Mouse (Mus musculus) testis, adult 2 months (tissue): ENCODE results near the gene Cpa4. TPM values are rescaled to one million over a fixed set of nuclear protein-coding genes. Genes with fewer than 3 reads are reported as not detected.

Experiments used
- H3K27ac ChIP-seq: fragments of 200-500 bp; 2 replicates; pipeline ENCODE4 v1.5.1; 2012; ENCODE audit warnings: low read depth, low read length; ENCODE audit not compliant: control insufficient read depth, insufficient read depth
- H3K27me3 ChIP-seq: fragments of 200-500 bp; 2 replicates; pipeline ENCODE4 v1.6.1; 2012; ENCODE audit warnings: mild to moderate bottlenecking, low read length, moderate library complexity; ENCODE audit not compliant: control insufficient read depth, insufficient read depth
- H3K36me3 ChIP-seq: fragments of 200-500 bp; 2 replicates; pipeline ENCODE4 v1.6.1; 2012; ENCODE audit warnings: mild to moderate bottlenecking, low read length; ENCODE audit not compliant: control insufficient read depth, insufficient read depth
- H3K4me1 ChIP-seq: fragments of 200-500 bp; 2 replicates; pipeline ENCODE4 v1.6.1; 2012; ENCODE audit warnings: low read length; ENCODE audit not compliant: control insufficient read depth, insufficient read depth
- H3K4me3 ChIP-seq: fragments of 200-500 bp; 2 replicates; pipeline ENCODE4 v1.5.1; 2012; ENCODE audit warnings: low read depth, mild to moderate bottlenecking, low read length, moderate library complexity, mixed read lengths; ENCODE audit not compliant: control insufficient read depth
- CTCF ChIP-seq: fragments of 200-500 bp; IDR thresholded peaks from 2 replicates; pipeline ENCODE4 v1.5.1; 2012; ENCODE audit warnings: low read depth, mild to moderate bottlenecking, inconsistent platforms, low read length, moderate library complexity; ENCODE audit not compliant: control insufficient read depth, insufficient read depth, insufficient replicate concordance
- POLR2A ChIP-seq: fragments of 200-500 bp; IDR thresholded peaks from 2 replicates; pipeline ENCODE4 v1.6.1; 2012; ENCODE audit warnings: low read depth, mild to moderate bottlenecking, inconsistent platforms, low read length, moderate library complexity; ENCODE audit not compliant: control insufficient read depth
- polyA plus RNA-seq: library from polyadenylated mRNA; depleted of rRNA; stranded (reverse); fragments of >200 nt; gene quantifications from 2 replicates; pipeline ENCODE4 v1.2.3, GENCODE M21; 2012

The Cpa4 gene
- polyA plus RNA-seq, 1 experiment, result not detected

DNA sequence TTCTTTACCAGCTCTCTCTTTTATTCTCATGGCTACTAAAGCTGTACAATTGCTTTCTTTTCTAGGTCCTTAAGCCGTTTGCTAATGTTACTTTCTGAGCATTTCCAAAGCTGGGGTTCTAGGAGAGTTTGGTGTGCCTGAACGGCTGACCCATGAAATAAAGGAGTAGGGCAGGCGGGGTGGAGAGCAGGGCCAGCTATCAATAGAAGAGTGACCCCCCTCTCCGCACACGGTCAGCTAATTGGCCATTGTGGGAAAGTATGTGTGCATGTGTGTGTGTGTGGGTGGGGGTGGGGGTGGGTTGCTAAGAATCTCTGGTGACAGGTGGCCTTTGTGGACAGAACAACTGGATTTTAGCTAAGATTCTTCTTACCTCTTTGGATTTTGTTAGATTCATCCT is 43.0 kb downstream of the Cpa4 start:
- H3K27me3 ChIP-seq, result no peaks in the 10 kb centered on the region
- H3K36me3 ChIP-seq, result no peaks in the 10 kb centered on the region
- H3K27ac ChIP-seq, result no peak overlapping the region
- H3K4me3 ChIP-seq, result peak overlapping the region; percentile 49
- no peak for TF ChIP-seq CTCF
- H3K4me1 ChIP-seq, result 0 out of 2 replicates have a peak, but pooled peaks cover 2% of the 10 kb centered on the region

DNA sequence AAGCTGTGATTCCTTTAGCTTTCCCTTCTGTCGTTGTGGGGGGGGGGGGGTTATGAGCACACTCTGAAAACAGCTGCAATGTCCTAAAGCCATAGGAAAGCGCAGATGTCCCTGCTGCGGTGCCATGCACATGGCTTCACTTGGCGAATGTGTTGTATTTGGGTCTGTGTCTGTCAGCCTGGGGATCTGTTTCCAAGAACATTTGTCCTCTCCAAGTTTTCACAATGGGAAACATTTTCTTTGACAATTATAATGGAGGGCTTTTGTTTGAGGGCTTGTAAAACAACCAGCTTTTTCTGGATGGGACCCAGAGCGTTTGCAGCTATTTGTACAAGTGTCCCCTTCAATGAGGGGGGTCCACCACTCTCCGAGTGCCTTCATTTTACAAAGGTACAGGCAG is 46.1 kb downstream of the Cpa4 start:
- H3K4me1 ChIP-seq, result peaks cover 5% of the 10 kb centered on the region; the same call in 1 of the 2 replicates
- H3K27me3 ChIP-seq, result no peaks in the 10 kb centered on the region
- H3K36me3 ChIP-seq, result no peaks in the 10 kb centered on the region
- no peak overlapping the region for H3K4me3 ChIP-seq
- H3K27ac ChIP-seq, result no peak overlapping the region
- no peak for TF ChIP-seq POLR2A
- no peak for TF ChIP-seq CTCF

DNA sequence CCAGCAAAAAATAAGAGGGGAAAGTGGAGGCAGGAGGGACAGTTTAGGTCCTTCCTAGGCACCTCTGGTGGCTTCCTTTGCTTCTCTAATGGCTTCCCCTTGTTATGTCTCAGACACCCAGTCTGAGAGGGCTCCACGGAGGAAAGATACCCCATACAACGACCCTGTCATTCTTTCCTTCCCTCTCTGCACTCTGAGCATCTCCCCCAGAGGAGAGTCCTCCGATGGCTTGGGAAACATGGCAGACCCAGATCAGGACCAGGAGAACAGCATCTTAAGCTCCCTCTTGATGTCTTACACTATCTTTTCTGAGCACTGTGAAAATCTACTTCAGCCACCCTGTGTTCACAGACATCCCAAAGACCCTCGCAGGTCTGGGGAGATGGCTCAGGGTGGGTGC is 47.6 kb downstream of the Cpa4 start:
- TF ChIP-seq POLR2A (no peak), CTCF (no peak)
- H3K36me3 ChIP-seq, result no peaks in the 10 kb centered on the region
- H3K4me3 ChIP-seq, result no peak overlapping the region
- no peak overlapping the region for H3K27ac ChIP-seq
- no peaks in the 10 kb centered on the region for H3K27me3 ChIP-seq
- peaks cover 5% of the 10 kb centered on the region; the same call in 1 of the 2 replicates for H3K4me1 ChIP-seq

DNA sequence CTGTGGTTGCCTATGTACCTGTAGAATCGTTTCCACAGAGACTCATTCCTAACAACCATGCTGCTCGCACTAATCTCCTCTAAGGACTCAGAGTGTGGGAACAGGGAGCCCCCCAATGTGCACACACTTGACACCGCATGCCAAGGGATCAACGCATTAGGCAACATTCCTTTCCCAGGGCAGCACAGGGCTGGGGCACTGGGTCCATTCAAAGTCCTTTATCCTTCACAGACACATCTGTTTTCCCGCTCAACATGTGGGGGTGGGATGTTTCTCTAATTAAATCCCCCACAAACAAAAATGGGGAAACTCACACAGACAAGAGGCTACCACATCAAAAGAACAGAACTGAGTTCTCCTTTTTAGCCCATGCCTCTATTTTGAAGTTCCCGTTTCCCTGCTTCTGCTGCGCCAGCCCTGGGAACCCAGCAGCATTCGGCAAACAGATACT is 48.3 kb downstream of the Cpa4 start:
- Histone ChIP-seq H3K36me3 (no peaks in the 10 kb centered on the region), H3K4me3 (no peak overlapping the region), H3K27ac (no peak overlapping the region), H3K4me1 (peaks cover 5% of the 10 kb centered on the region; the same call in 1 of the 2 replicates), H3K27me3 (no peaks in the 10 kb centered on the region)
- no peak for TF ChIP-seq CTCF
- no peak for TF ChIP-seq POLR2A

DNA sequence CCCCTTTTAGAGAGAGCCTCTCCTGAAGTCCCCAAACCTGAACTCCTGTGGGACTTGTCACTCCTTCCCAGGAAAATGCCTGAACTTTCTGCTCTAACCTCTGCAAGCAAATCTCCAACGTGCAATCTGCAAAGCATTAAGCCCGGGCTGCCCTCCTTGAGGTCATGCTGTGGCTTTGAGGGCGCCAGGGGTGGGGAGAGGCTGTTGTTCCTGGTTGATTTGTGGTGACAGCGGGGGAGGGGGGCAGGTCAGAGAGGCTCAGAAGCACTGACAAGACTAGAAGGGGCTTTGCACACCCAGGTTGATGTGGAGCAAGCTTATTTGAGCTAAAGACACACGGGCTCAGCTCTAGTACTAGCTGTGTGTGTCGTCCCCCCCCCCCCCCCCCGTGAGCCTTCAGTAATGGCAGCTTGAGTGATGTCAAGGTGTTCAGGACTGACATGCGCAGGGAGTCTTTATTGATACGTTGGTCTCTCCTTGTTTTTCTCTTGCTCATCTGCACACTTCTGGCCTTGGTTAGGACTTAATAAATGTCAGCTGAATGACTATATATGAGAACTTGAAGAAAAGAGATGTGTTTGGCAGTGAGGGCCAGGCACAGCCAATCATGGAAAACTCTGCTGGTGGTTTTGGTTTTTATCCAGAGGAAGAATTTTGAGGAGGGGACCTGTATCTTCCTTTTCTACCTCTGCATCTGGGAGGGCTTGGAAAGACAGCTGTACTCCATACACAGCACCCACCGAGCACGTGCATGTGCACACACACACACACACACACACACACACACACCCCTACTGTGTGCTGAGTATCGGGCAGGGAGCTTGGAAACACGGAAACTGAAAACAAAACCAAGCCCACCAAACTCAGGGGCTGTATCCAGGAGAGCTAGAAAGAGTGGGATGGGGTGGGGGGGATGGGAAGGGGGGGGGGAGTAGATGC is 49.1 kb downstream of the Cpa4 start:
- Histone ChIP-seq H3K4me1 (peaks cover 5% of the 10 kb centered on the region; the same call in 1 of the 2 replicates), H3K27ac (no peak overlapping the region), H3K27me3 (no peaks in the 10 kb centered on the region), H3K4me3 (no peak overlapping the region), H3K36me3 (no peaks in the 10 kb centered on the region)
- no peak for TF ChIP-seq POLR2A
- TF ChIP-seq CTCF, result no peak

DNA sequence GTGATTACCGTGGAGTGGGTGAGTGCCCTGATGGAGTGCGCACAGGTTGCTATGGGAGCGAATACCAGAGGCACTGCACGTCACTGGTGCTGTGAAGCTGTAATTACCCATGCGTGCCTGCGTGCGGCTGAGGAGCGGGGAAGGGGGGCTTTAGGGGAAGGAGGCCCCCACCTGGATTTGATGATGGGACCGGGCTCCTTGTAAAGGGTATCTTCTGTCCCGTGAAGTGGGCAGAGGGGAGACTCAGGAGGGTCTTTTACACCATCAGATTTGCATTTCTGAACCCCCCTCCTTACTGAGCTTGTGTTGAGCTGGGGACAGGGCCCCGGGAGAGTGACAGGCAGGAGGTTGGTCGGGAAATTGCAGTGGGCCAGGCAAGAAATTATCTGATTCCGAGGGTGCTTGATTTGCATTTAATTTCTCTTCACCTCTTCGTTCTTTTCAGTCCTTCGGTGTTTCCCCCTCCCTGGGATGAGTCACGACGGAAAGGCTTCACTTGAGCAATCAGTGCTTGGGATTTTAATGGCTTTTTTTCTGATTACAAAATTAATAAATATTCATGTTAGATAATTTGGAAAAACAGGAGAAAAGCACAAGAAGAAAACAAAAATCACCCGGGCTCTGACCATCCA is 49.9 kb downstream of the Cpa4 start:
- Histone ChIP-seq H3K27ac (no peak overlapping the region), H3K4me1 (peaks cover 5% of the 10 kb centered on the region; the same call in 1 of the 2 replicates)

DNA sequence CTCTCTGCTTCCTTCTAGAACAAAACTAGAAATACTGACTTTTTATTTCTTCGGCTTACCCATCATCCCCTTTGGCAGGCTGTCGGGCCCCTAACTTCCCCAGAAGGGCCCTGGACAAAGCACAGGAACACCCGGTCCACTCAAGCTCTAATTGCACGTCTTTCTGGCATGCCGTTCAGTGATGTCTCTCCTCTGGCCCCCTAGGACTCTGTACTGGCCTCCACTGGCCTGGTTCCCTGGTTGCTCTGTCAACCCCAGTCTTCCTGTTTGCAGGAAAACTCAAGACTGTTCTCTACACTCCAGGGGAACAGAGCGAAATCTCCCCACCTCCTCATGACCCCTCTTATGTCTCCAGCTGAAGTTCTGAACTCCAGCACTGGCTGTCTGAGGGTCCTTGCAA is 50.6 kb downstream of the Cpa4 start:
- H3K4me1 ChIP-seq, result peaks cover 5% of the 10 kb centered on the region; the same call in 1 of the 2 replicates
- H3K27ac ChIP-seq, result no peak overlapping the region
- no peak overlapping the region for H3K4me3 ChIP-seq
- H3K27me3 ChIP-seq, result no peaks in the 10 kb centered on the region
- TF ChIP-seq CTCF (no peak), POLR2A (no peak)
- no peaks in the 10 kb centered on the region for H3K36me3 ChIP-seq

More for the DNA sequence above, 49.9 kb downstream of the Cpa4 start:
- Histone ChIP-seq H3K4me3 (no peak overlapping the region), H3K27me3 (no peaks in the 10 kb centered on the region), H3K36me3 (no peaks in the 10 kb centered on the region)
- TF ChIP-seq CTCF (no peak), POLR2A (no peak)
